Mouse (Mus musculus): Measurements from ENCODE around the gene Mfap1b.

The Mfap1b gene

GRCm38 (mm10) chr2:121473301-121474179 lies at the start of gene Mfap1b:
Mfap1b (minus strand) TSS chr2:121474067.
- WGBS = 5% methylated on average over 41 of the region's 41 CpGs

- WGBS = 98% methylated on average over 3 of the region's 3 CpGs
These were observed 49.0 kb upstream of the Mfap1b start for GRCm38 (mm10) chr2:121522830-121523229.

- 38% methylated on average over 2 of the region's 2 CpGs for whole genome bisulfite sequencing
These were observed 48.1 kb upstream of the Mfap1b start for GRCm38 (mm10) chr2:121522006-121522405.

- 88% methylated on average over 4 of the region's 4 CpGs for WGBS
These were observed 44.8 kb upstream of the Mfap1b start for GRCm38 (mm10) chr2:121518711-121519110.

- 89% methylated on average over 5 of the region's 5 CpGs for WGBS
These were observed 44.2 kb upstream of the Mfap1b start for GRCm38 (mm10) chr2:121518106-121518505.

- 96% methylated on average over 4 of the region's 4 CpGs for WGBS
These were observed 40.3 kb upstream of the Mfap1b start for GRCm38 (mm10) chr2:121514211-121514610.

- WGBS = 90% methylated on average over 5 of the region's 5 CpGs
These were observed 39.3 kb upstream of the Mfap1b start for GRCm38 (mm10) chr2:121512991-121513765.

- WGBS = 90% methylated on average over 8 of the region's 8 CpGs
These were observed 37.5 kb upstream of the Mfap1b start for GRCm38 (mm10) chr2:121511401-121511800.

GRCm38 (mm10) chr2:121509584-121509983 lies 35.7 kb upstream of the Mfap1b start:
- WGBS = 22% methylated on average over 16 of the region's 16 CpGs

GRCm38 (mm10) chr2:121507951-121508330 lies 34.1 kb upstream of the Mfap1b start:
- WGBS = 79% methylated on average over 2 of the region's 2 CpGs

GRCm38 (mm10) chr2:121507173-121507950 lies 33.5 kb upstream of the Mfap1b start:
- 9% methylated on average over 12 of the region's 12 CpGs for WGBS

- WGBS = 3% methylated on average over 42 of the region's 42 CpGs
These were observed 32.3 kb upstream of the Mfap1b start, which contains the start of the genes Mfap1a and Wdr76 for GRCm38 (mm10) chr2:121505942-121506882. Mfap1a (minus strand) TSS chr2:121506665. Wdr76 (plus strand) TSS chr2:121506723.

- 93% methylated on average over 3 of the region's 6 CpGs for WGBS
These were observed 27.7 kb upstream of the Mfap1b start for GRCm38 (mm10) chr2:121501550-121501949.

GRCm38 (mm10) chr2:121484403-121484802 lies 10.5 kb upstream of the Mfap1b start:
- WGBS = 87% methylated on average over 2 of the region's 2 CpGs

GRCm38 (mm10) chr2:121483576-121483975 lies 9.7 kb upstream of the Mfap1b start:
- 65% methylated on average over 8 of the region's 8 CpGs for WGBS

GRCm38 (mm10) chr2:121480916-121481315 lies 7.0 kb upstream of the Mfap1b start:
- WGBS = 89% methylated on average over 13 of the region's 13 CpGs

- WGBS = 57% methylated on average over 3 of the region's 3 CpGs
These were observed 6.6 kb upstream of the Mfap1b start for GRCm38 (mm10) chr2:121480498-121480897.

- 84% methylated on average over 3 of the region's 3 CpGs for WGBS
These were observed 3.8 kb upstream of the Mfap1b start for GRCm38 (mm10) chr2:121477491-121478266.

- WGBS = 98% methylated on average over 2 of the region's 2 CpGs
These were observed 1.4 kb upstream of the Mfap1b start for GRCm38 (mm10) chr2:121475306-121475705.

- WGBS = 33% methylated on average over 8 of the region's 8 CpGs
These were observed 291 bp upstream of the Mfap1b start for GRCm38 (mm10) chr2:121474180-121474535.
